Mouse (Mus musculus) liver, embryonic 14.5 days (tissue): ENCODE results near the gene Zfp784.

Experiments
- CTCF ChIP-seq: IDR thresholded peaks from 2 replicates; pipeline ENCODE4 v1.5.1; 2016; ENCODE audit warnings: antibody characterized with exemption, low read depth, control low read depth
- EP300 ChIP-seq: IDR thresholded peaks from 2 replicates; pipeline ENCODE4 v1.6.1; 2016; ENCODE audit warnings: antibody characterized with exemption, low read depth

DNA sequence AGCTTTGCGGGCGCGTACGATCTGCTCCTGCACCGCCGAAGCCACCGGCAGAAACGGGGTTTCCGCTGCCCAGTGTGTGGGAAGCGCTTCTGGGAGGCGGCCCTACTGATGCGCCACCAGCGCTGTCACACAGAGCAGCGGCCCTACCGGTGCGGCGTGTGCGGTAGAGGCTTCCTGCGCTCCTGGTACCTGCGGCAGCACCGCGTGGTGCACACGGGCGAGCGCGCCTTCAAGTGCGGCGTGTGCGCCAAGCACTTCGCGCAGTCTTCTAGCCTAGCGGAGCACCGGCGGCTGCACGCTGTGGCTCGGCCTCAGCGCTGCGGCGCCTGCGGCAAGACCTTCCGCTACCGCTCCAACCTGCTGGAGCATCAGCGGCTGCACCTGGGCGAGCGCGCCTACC is 6.8 kb downstream of the Zfp784 start:
- TF ChIP-seq CTCF (no peak), EP300 (no peak)
